Mouse (Mus musculus): Measurements from ENCODE around the gene Dcdc2a. TPM values are rescaled to one million over a fixed set of nuclear protein-coding genes. Genes with fewer than 3 reads are reported as not detected.

Dcdc2a gene
- 0.17 and 0.22 TPM in 2 replicates for polyA plus RNA-seq (2015; fragmentation: Nextera tagmentation; extraction: Ambion mirVana)

- DNase-seq (no peak), ATAC-seq (ENCODE audit: low read depth) (no peak)
- Histone ChIP-seq H3K4me1 (replicated peaks) (peaks cover 11% of the 10 kb centered on the region), H3K4me3 (replicated peaks) (peak within 1 kb of the TSS; percentile 49), H3K9me3 (replicated peaks) (no peaks in the 10 kb centered on the region), H3K27ac (no peak within 1 kb of the TSS; the same call in 1 of the 2 replicates), H3K27me3 (peaks cover 49% of the 10 kb centered on the region), H3K36me3 (no peaks in the 10 kb centered on the region), H3K4me2 (peak within 1 kb of the TSS; percentile 63), H3K9ac (no peak within 1 kb of the TSS)
- WGBS (ENCODE audit: insufficient replicate concordance), result 6% methylated on average over 63 of the region's 63 CpGs
These were observed at the start of gene Dcdc2a for GRCm38 (mm10) chr13:25055873-25056667. Gene Dcdc2a, plus strand, starts transcription at chr13:25056004.

GRCm38 (mm10) chr13:25007115-25007514 is 48.7 kb upstream of the Dcdc2a start:
- Histone ChIP-seq H3K9me3 (replicated peaks) (no peaks in the 10 kb centered on the region), H3K9ac (no peak overlapping the region), H3K36me3 (peaks cover 34% of the 10 kb centered on the region), H3K4me3 (replicated peaks) (no peak overlapping the region), H3K4me2 (no peak overlapping the region), H3K27ac (no peak overlapping the region), H3K4me1 (replicated peaks) (no peaks in the 10 kb centered on the region), H3K27me3 (no peaks in the 10 kb centered on the region)
- WGBS (ENCODE audit: insufficient replicate concordance), result 59% methylated on average over 6 of the region's 8 CpGs
- peak; percentile 42 for DNase-seq
- 0 out of 2 replicates have a peak, but pooled peaks have one; percentile 18 for ATAC-seq (ENCODE audit: low read depth)

- no peak overlapping the region for H3K27ac ChIP-seq
- H3K4me3 ChIP-seq (replicated peaks), result peak overlapping the region; percentile 85
- 87% methylated on average over 9 of the region's 9 CpGs for WGBS (ENCODE audit: insufficient replicate concordance)
- peaks cover 31% of the 10 kb centered on the region for H3K4me1 ChIP-seq (replicated peaks)
- ATAC-seq (ENCODE audit: low read depth) (no peak), DNase-seq (no peak)
- no peaks in the 10 kb centered on the region for H3K27me3 ChIP-seq
- peaks cover 19% of the 10 kb centered on the region for H3K36me3 ChIP-seq
- no peaks in the 10 kb centered on the region for H3K9me3 ChIP-seq (replicated peaks)
- peak overlapping the region; percentile 92 for H3K9ac ChIP-seq
- peak overlapping the region; percentile 82 for H3K4me2 ChIP-seq
These were observed 37.5 kb upstream of the Dcdc2a start for GRCm38 (mm10) chr13:25018316-25018715.

GRCm38 (mm10) chr13:25019793-25020539 is 35.8 kb upstream of the Dcdc2a start, which contains the start of gene Mrs2:
Gene Mrs2, minus strand, starts transcription at chr13:25020379.
- no peaks in the 10 kb centered on the region for H3K9me3 ChIP-seq (replicated peaks)
- H3K4me3 ChIP-seq (replicated peaks), result peak within 1 kb of the TSS; percentile 85
- H3K4me2 ChIP-seq, result peak within 1 kb of the TSS; percentile 82
- ATAC-seq (ENCODE audit: low read depth) (peak; percentile 94), DNase-seq (peak; percentile 88)
- no peaks in the 10 kb centered on the region for H3K27me3 ChIP-seq
- peak within 1 kb of the TSS; percentile 74 for H3K27ac ChIP-seq
- H3K36me3 ChIP-seq, result peaks cover 19% of the 10 kb centered on the region
- under 1% methylated on average over 77 of the region's 84 CpGs for WGBS (ENCODE audit: insufficient replicate concordance)
- H3K9ac ChIP-seq, result peak within 1 kb of the TSS; percentile 92
- H3K4me1 ChIP-seq (replicated peaks), result peaks cover 31% of the 10 kb centered on the region

GRCm38 (mm10) chr13:25020540-25020892 is 35.3 kb upstream of the Dcdc2a start:
- peak; percentile 11 for DNase-seq
- Histone ChIP-seq H3K36me3 (peaks cover 19% of the 10 kb centered on the region), H3K4me1 (replicated peaks) (peaks cover 31% of the 10 kb centered on the region), H3K4me3 (replicated peaks) (peak overlapping the region; percentile 85), H3K27ac (peak overlapping the region; percentile 56; the same call in 1 of the 2 replicates), H3K9ac (peak overlapping the region; percentile 92), H3K9me3 (replicated peaks) (no peaks in the 10 kb centered on the region), H3K4me2 (peak overlapping the region; percentile 82), H3K27me3 (no peaks in the 10 kb centered on the region)
- peak; percentile 27; the same call in 1 of the 2 replicates for ATAC-seq (ENCODE audit: low read depth)
- WGBS (ENCODE audit: insufficient replicate concordance), result 31% methylated on average over 4 of the region's 4 CpGs

- WGBS (ENCODE audit: insufficient replicate concordance), result 59% methylated on average over 4 of the region's 4 CpGs
- Histone ChIP-seq H3K36me3 (peaks cover 10% of the 10 kb centered on the region), H3K9ac (no peak overlapping the region), H3K9me3 (replicated peaks) (no peaks in the 10 kb centered on the region), H3K4me3 (replicated peaks) (no peak overlapping the region), H3K4me2 (no peak overlapping the region), H3K27me3 (no peaks in the 10 kb centered on the region), H3K4me1 (replicated peaks) (peaks cover 25% of the 10 kb centered on the region), H3K27ac (no peak overlapping the region)
- ATAC-seq (ENCODE audit: low read depth) (no peak), DNase-seq (no peak)
These were observed 33.4 kb upstream of the Dcdc2a start for GRCm38 (mm10) chr13:25022386-25022785.

GRCm38 (mm10) chr13:25023129-25023528 is 32.7 kb upstream of the Dcdc2a start:
- H3K4me3 ChIP-seq (replicated peaks), result no peak overlapping the region
- 52% methylated on average over 3 of the region's 3 CpGs for WGBS (ENCODE audit: insufficient replicate concordance)

GRCm38 (mm10) chr13:25024655-25025054 is 31.1 kb upstream of the Dcdc2a start:
- 30% methylated on average over 2 of the region's 2 CpGs for WGBS (ENCODE audit: insufficient replicate concordance)
- DNase-seq, result no peak

More at GRCm38 (mm10) chr13:25023129-25023528, 32.7 kb upstream of the Dcdc2a start:
- Histone ChIP-seq H3K9me3 (replicated peaks) (no peaks in the 10 kb centered on the region), H3K36me3 (peaks cover 3% of the 10 kb centered on the region; the same call in 1 of the 2 replicates), H3K9ac (no peak overlapping the region), H3K4me2 (no peak overlapping the region), H3K4me1 (replicated peaks) (peaks cover 20% of the 10 kb centered on the region), H3K27ac (no peak overlapping the region), H3K27me3 (no peaks in the 10 kb centered on the region)
- no peak for ATAC-seq (ENCODE audit: low read depth)
- no peak for DNase-seq

GRCm38 (mm10) chr13:25026409-25027113 is 29.2 kb upstream of the Dcdc2a start:
- WGBS (ENCODE audit: insufficient replicate concordance), result 68% methylated on average over 6 of the region's 6 CpGs
- Histone ChIP-seq H3K9me3 (replicated peaks) (no peaks in the 10 kb centered on the region), H3K4me1 (replicated peaks) (no peaks in the 10 kb centered on the region; the same call in 1 of the 2 replicates), H3K27ac (no peak overlapping the region; the same call in 1 of the 2 replicates), H3K9ac (no peak overlapping the region), H3K4me2 (no peak overlapping the region), H3K36me3 (no peaks in the 10 kb centered on the region), H3K4me3 (replicated peaks) (no peak overlapping the region), H3K27me3 (no peaks in the 10 kb centered on the region)
- DNase-seq (no peak), ATAC-seq (ENCODE audit: low read depth) (peak; percentile 57; the same call in 1 of the 2 replicates)

More at GRCm38 (mm10) chr13:25024655-25025054, 31.1 kb upstream of the Dcdc2a start:
- Histone ChIP-seq H3K27ac (no peak overlapping the region), H3K4me2 (no peak overlapping the region), H3K4me1 (replicated peaks) (peaks cover 8% of the 10 kb centered on the region; the same call in 1 of the 2 replicates), H3K36me3 (no peaks in the 10 kb centered on the region), H3K4me3 (replicated peaks) (no peak overlapping the region), H3K9ac (no peak overlapping the region), H3K9me3 (replicated peaks) (no peaks in the 10 kb centered on the region), H3K27me3 (no peaks in the 10 kb centered on the region)
- no peak for ATAC-seq (ENCODE audit: low read depth)

GRCm38 (mm10) chr13:25027114-25027425 is 28.7 kb upstream of the Dcdc2a start:
- WGBS (ENCODE audit: insufficient replicate concordance), result 69% methylated on average over 3 of the region's 3 CpGs

GRCm38 (mm10) chr13:25039488-25039887 is 16.3 kb upstream of the Dcdc2a start:
- Histone ChIP-seq H3K36me3 (no peaks in the 10 kb centered on the region), H3K4me3 (replicated peaks) (no peak overlapping the region), H3K27me3 (no peaks in the 10 kb centered on the region), H3K9me3 (replicated peaks) (no peaks in the 10 kb centered on the region), H3K27ac (no peak overlapping the region), H3K4me2 (no peak overlapping the region), H3K9ac (no peak overlapping the region), H3K4me1 (replicated peaks) (no peaks in the 10 kb centered on the region)
- DNase-seq (no peak), ATAC-seq (ENCODE audit: low read depth) (no peak)
- 48% methylated on average over 2 of the region's 2 CpGs for WGBS (ENCODE audit: insufficient replicate concordance)

More at GRCm38 (mm10) chr13:25027114-25027425, 28.7 kb upstream of the Dcdc2a start:
- no peak overlapping the region; the same call in 1 of the 2 replicates for H3K27ac ChIP-seq
- H3K9ac ChIP-seq, result no peak overlapping the region
- ATAC-seq (ENCODE audit: low read depth), result no peak
- no peaks in the 10 kb centered on the region; the same call in 1 of the 2 replicates for H3K4me1 ChIP-seq (replicated peaks)
- H3K9me3 ChIP-seq (replicated peaks), result no peaks in the 10 kb centered on the region
- H3K4me3 ChIP-seq (replicated peaks), result no peak overlapping the region
- no peaks in the 10 kb centered on the region for H3K36me3 ChIP-seq
- no peaks in the 10 kb centered on the region for H3K27me3 ChIP-seq
- no peak for DNase-seq
- no peak overlapping the region for H3K4me2 ChIP-seq
